17 mouse cellular contexts compared by ENCODE assay signal in genomic region chr3:121819693-121820200, GRCm38 (mm10). TPM values are rescaled to one million over a fixed set of nuclear protein-coding genes. Genes with fewer than 3 reads are reported as not detected.
A peak's percentile ranks its signal among the peaks of the same experiment; 100 is the strongest.
DNase-seq lines count a peak whose midpoint lies in the region; ATAC-seq and TF ChIP-seq lines count a peak whose summit lies in the region.
"Had no signal": no experiment of that assay in that cellular context is flagged by ENCODE, and none has a peak within 500 bp of the region (broad histone marks: within the 10 kb centered on the region; RNA-seq: fewer than 3 reads in every experiment).

No protein-coding gene starts in this region.

- H3K4me1 ChIP-seq in small intestine, adult 2 months (ENCODE audit: control insufficient read depth, insufficient read depth, insufficient read length, low read length): peaks cover 32% of the 10 kb centered on the region
- H3K4me1 ChIP-seq in stomach, postnatal 0 days (replicated peaks; ENCODE audit: control insufficient read depth, insufficient read depth): no peaks in the 10 kb centered on the region

- peak overlapping the region; percentile 20; the same call in 1 of the 2 replicates for H3K4me2 ChIP-seq in stomach, postnatal 0 days (replicated peaks; ENCODE audit: low read depth)
- H3K4me2 ChIP-seq: forebrain, embryonic 13.5 days; heart, embryonic 13.5 days; hindbrain, embryonic 15.5 days had no signal

- TF ChIP-seq CTCF in small intestine, adult 2 months (IDR thresholded peaks at IDR 0.05; ENCODE audit: extremely low read depth, insufficient read length, insufficient replicate concordance, low read depth, low read length): no peak
- TF ChIP-seq CTCF in stomach, postnatal 0 days (IDR thresholded peaks at IDR 0.05; ENCODE audit: low read depth): no peak

- ATAC-seq in stomach, postnatal 0 days (ENCODE audit: low FRiP score, low TSS enrichment): peak; percentile 46
- ATAC-seq: forebrain, embryonic 13.5 days had no signal

- no peak overlapping the region for H3K4me3 ChIP-seq in small intestine, adult 2 months (ENCODE audit: low read depth, low read length)
- no peak overlapping the region for H3K4me3 ChIP-seq in stomach, postnatal 0 days (ENCODE audit: low read depth, low read length)
- H3K4me3 ChIP-seq: embryonic facial prominence, embryonic 10.5 days; forebrain, embryonic 13.5 days; gastrocnemius, adult 2 months; heart, embryonic 13.5 days; hindbrain, embryonic 15.5 days had no signal

- TF ChIP-seq POLR2A in small intestine, adult 2 months (IDR thresholded peaks at IDR 0.05; ENCODE audit: low read depth, low read length): no peak

- WGBS in small intestine, adult 2 months: 21% methylated on average over 3 of the region's 3 CpGs
- 64% methylated on average over 3 of the region's 3 CpGs for WGBS in stomach, postnatal 0 days

- H3K9ac ChIP-seq in stomach, postnatal 0 days (ENCODE audit: low read length): no peak overlapping the region
- H3K9ac ChIP-seq: forebrain, embryonic 13.5 days; heart, embryonic 13.5 days; hindbrain, embryonic 15.5 days had no signal

- TF ChIP-seq EP300 in stomach, postnatal 0 days (optimal IDR thresholded peaks at IDR 0.05): peak; percentile 59

- no peaks in the 10 kb centered on the region for H3K9me3 ChIP-seq in stomach, postnatal 0 days (ENCODE audit: control insufficient read depth, low read length)
- H3K9me3 ChIP-seq: embryonic facial prominence, embryonic 10.5 days; forebrain, embryonic 13.5 days; heart, embryonic 13.5 days; hindbrain, embryonic 15.5 days had no signal

- peak overlapping the region; percentile 98 for H3K27ac ChIP-seq in small intestine, adult 2 months (ENCODE audit: insufficient read depth, low read depth, low read length)
- H3K27ac ChIP-seq in stomach, postnatal 0 days (replicated peaks): peak overlapping the region; percentile 92
- H3K27ac ChIP-seq: forebrain, embryonic 13.5 days; gastrocnemius, adult 2 months; heart, embryonic 13.5 days; hindbrain, embryonic 15.5 days had no signal

- H3K27me3 ChIP-seq in small intestine, adult 2 months (ENCODE audit: control insufficient read depth, insufficient read depth, low read length): no peaks in the 10 kb centered on the region
- no peaks in the 10 kb centered on the region for H3K27me3 ChIP-seq in stomach, postnatal 0 days (ENCODE audit: control insufficient read depth, insufficient read depth, low read length)
- H3K27me3 ChIP-seq: forebrain, embryonic 13.5 days; heart, embryonic 13.5 days; hindbrain, embryonic 15.5 days had no signal

- H3K36me3 ChIP-seq in small intestine, adult 2 months (ENCODE audit: control insufficient read depth, insufficient read depth, low read length): no peaks in the 10 kb centered on the region
- no peaks in the 10 kb centered on the region for H3K36me3 ChIP-seq in stomach, postnatal 0 days (ENCODE audit: control insufficient read depth, insufficient read depth, low read length)
- H3K36me3 ChIP-seq: embryonic facial prominence, embryonic 10.5 days; heart, embryonic 13.5 days; hindbrain, embryonic 15.5 days had no signal

- DNase-seq in 3T3-L1 (ENCODE audit: low read depth, low spot score): peak; percentile 14
- peak; percentile 62 for DNase-seq in MEL-GATA-1-ER (ENCODE audit: extremely low read depth, low read depth)
- no peak for DNase-seq in stomach, postnatal 0 days (ENCODE audit: low spot score)
- DNase-seq in heart, adult 11 months: no peak
- DNase-seq in spleen, postnatal 4 days (ENCODE audit: low spot score in 2 of 2): no peak
- DNase-seq in right cerebral cortex, adult 18-20 months: no peak
- DNase-seq: adrenal gland, postnatal 10 days; cerebellum, adult 11 months; cerebellum, postnatal 10 days; gastrocnemius, adult 2 months; gastrocnemius, postnatal 25 days; heart, postnatal 36 days had no signal

RNA-seq across cellular contexts. Expression of gene Abcd3, which starts 4.6 kb away (rescaled TPM):
- polyA plus RNA-seq in small intestine, adult 2 months (2012; rRNA removed): 5.8 and 13.0 TPM in 2 replicates
- polyA plus RNA-seq in stomach, postnatal 0 days (2015; fragmentation: Nextera tagmentation; extraction: Ambion mirVana): 115 and 118 TPM in 2 replicates

Comparison
In these comparisons a context has a peak if more than half of its experiments do, and no peak if none do; other contexts are left out.
1. DNase-seq: peak in 3T3-L1 (single experiment) and MEL-GATA-1-ER (single experiment); none in stomach, postnatal 0 days (single experiment), heart, adult 11 months (single experiment), spleen, postnatal 4 days (0 of 2) and right cerebral cortex, adult 18-20 months (single experiment).